Mouse (Mus musculus): Measurements from ENCODE around the gene Itga9. TPM values are rescaled to one million over a fixed set of nuclear protein-coding genes. Genes with fewer than 3 reads are reported as not detected.

Itga9 gene
- polyA plus RNA-seq, 1 experiment: 6.2 TPM

- TF ChIP-seq CTCF (IDR thresholded peaks at IDR 0.05; ENCODE audit: control insufficient read depth, insufficient read depth, insufficient replicate concordance, low read depth, low read length) (no peak), POLR2A (IDR thresholded peaks at IDR 0.05; ENCODE audit: control insufficient read depth, low read depth, low read length) (no peak)
- Histone ChIP-seq H3K27me3 (ENCODE audit: control insufficient read depth, insufficient read depth, low read length) (no peaks in the 10 kb centered on the region), H3K36me3 (ENCODE audit: control insufficient read depth, insufficient read depth, low read length) (no peaks in the 10 kb centered on the region), H3K27ac (ENCODE audit: control insufficient read depth, insufficient read depth, low read depth, low read length) (no peak overlapping the region), H3K4me1 (ENCODE audit: control insufficient read depth, insufficient read depth, low read length) (no peaks in the 10 kb centered on the region), H3K4me3 (ENCODE audit: control insufficient read depth, low read depth, low read length) (no peak overlapping the region)
Observed at GRCm38 (mm10) chr9:118784621-118785020, 178.1 kb downstream of the Itga9 start.

DNA sequence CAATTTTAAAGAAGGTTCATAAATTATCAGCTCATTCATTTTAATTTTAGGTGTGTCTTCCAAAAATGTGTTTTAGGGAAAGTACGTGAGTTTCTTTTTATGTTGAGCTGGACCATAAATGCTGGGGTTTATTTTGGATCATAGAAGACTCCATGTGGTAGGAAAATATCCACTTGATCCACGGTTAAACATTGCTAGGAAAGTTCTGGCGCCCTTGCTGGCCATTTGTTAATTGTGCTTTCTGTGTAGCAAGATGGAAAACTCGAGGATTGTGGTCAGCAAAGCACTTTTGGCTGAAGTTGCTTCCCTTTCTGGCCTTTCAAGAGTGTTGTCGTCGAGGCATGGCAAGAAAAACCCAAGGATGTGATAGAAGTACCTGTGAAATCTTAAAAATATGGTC is 179.3 kb downstream of the Itga9 start:
- Histone ChIP-seq H3K27ac (ENCODE audit: control insufficient read depth, insufficient read depth, low read depth, low read length) (no peak overlapping the region), H3K36me3 (ENCODE audit: control insufficient read depth, insufficient read depth, low read length) (no peaks in the 10 kb centered on the region)
- TF ChIP-seq CTCF (IDR thresholded peaks at IDR 0.05; ENCODE audit: control insufficient read depth, insufficient read depth, insufficient replicate concordance, low read depth, low read length): no peak
- TF ChIP-seq POLR2A (IDR thresholded peaks at IDR 0.05; ENCODE audit: control insufficient read depth, low read depth, low read length): no peak

DNA sequence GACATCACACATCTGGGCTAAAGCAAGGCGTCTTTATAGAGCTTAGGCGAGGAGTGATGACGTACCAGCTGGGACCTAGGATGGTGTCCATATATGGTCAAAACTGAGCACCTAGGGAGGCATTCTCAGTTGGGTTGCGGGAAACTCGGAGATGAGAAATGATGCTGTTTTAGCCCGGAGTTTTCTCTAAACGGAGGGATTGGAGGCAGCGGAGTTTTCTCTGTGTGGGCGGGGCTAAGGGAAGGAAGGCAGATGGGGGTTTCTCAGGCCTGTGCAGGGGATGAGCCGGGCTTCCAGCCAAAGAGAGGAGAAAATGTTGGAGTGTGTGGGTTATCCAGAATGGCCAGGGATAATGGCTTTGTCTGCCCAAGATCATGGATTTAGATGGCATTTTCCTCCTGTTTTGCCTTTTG is 182.4 kb downstream of the Itga9 start:
- no peak overlapping the region for H3K27ac ChIP-seq (ENCODE audit: control insufficient read depth, insufficient read depth, low read depth, low read length)
- peaks cover 6% of the 10 kb centered on the region for H3K4me1 ChIP-seq (ENCODE audit: control insufficient read depth, insufficient read depth, low read length)
- H3K36me3 ChIP-seq (ENCODE audit: control insufficient read depth, insufficient read depth, low read length): no peaks in the 10 kb centered on the region
- H3K4me3 ChIP-seq (ENCODE audit: control insufficient read depth, low read depth, low read length): peak overlapping the region; percentile 38
- TF ChIP-seq CTCF (IDR thresholded peaks at IDR 0.05; ENCODE audit: control insufficient read depth, insufficient read depth, insufficient replicate concordance, low read depth, low read length) (no peak), POLR2A (IDR thresholded peaks at IDR 0.05; ENCODE audit: control insufficient read depth, low read depth, low read length) (no peak)
- H3K27me3 ChIP-seq (ENCODE audit: control insufficient read depth, insufficient read depth, low read length): no peaks in the 10 kb centered on the region

More for the DNA sequence above, 179.3 kb downstream of the Itga9 start:
- Histone ChIP-seq H3K4me3 (ENCODE audit: control insufficient read depth, low read depth, low read length) (no peak overlapping the region), H3K27me3 (ENCODE audit: control insufficient read depth, insufficient read depth, low read length) (no peaks in the 10 kb centered on the region), H3K4me1 (ENCODE audit: control insufficient read depth, insufficient read depth, low read length) (no peaks in the 10 kb centered on the region)

GRCm38 (mm10) chr9:118791231-118791630 is 184.7 kb downstream of the Itga9 start:
- peaks cover 6% of the 10 kb centered on the region for H3K4me1 ChIP-seq (ENCODE audit: control insufficient read depth, insufficient read depth, low read length)
- no peak overlapping the region for H3K27ac ChIP-seq (ENCODE audit: control insufficient read depth, insufficient read depth, low read depth, low read length)
- no peak overlapping the region for H3K4me3 ChIP-seq (ENCODE audit: control insufficient read depth, low read depth, low read length)
- H3K27me3 ChIP-seq (ENCODE audit: control insufficient read depth, insufficient read depth, low read length): no peaks in the 10 kb centered on the region
- no peaks in the 10 kb centered on the region for H3K36me3 ChIP-seq (ENCODE audit: control insufficient read depth, insufficient read depth, low read length)
- TF ChIP-seq POLR2A (IDR thresholded peaks at IDR 0.05; ENCODE audit: control insufficient read depth, low read depth, low read length) (no peak), CTCF (IDR thresholded peaks at IDR 0.05; ENCODE audit: control insufficient read depth, insufficient read depth, insufficient replicate concordance, low read depth, low read length) (no peak)

DNA sequence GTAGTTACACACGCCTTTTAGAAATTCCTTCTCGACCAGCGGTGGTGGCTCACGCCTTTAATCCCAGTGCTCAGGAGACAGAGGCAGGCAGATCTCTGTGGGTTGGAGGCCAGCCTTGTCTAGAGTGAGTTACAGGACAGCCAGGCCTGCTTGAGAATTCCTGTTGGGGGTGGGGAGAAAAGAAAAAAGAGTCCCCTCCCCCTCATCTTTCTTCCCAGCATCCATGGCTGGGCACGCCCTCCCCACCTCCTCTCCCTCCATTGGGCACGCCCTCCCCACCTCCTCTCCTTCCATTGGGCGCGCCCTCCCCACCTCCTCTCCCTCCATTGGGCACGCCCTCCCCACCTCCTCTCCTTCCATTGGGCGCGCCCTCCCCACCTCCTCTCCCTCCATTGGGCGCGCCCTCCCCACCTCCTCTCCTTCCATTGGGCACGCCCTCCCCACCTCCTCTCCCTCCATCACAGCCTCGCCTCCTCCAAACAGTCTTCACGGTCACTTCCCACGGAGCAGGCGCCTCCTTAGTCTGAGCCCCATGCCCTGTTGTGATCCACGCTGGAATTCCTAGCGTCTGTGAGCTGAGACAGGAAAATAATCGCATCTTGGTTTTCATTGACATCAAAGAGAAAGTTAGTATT is 186.8 kb downstream of the Itga9 start:
- Histone ChIP-seq H3K27ac (ENCODE audit: control insufficient read depth, insufficient read depth, low read depth, low read length) (no peak overlapping the region), H3K4me1 (ENCODE audit: control insufficient read depth, insufficient read depth, low read length) (peaks cover 6% of the 10 kb centered on the region), H3K27me3 (ENCODE audit: control insufficient read depth, insufficient read depth, low read length) (no peaks in the 10 kb centered on the region), H3K36me3 (ENCODE audit: control insufficient read depth, insufficient read depth, low read length) (no peaks in the 10 kb centered on the region), H3K4me3 (ENCODE audit: control insufficient read depth, low read depth, low read length) (no peak overlapping the region)
- no peak for TF ChIP-seq CTCF (IDR thresholded peaks at IDR 0.05; ENCODE audit: control insufficient read depth, insufficient read depth, insufficient replicate concordance, low read depth, low read length)

- Histone ChIP-seq H3K36me3 (ENCODE audit: control insufficient read depth, insufficient read depth, low read length) (no peaks in the 10 kb centered on the region), H3K27ac (ENCODE audit: control insufficient read depth, insufficient read depth, low read depth, low read length) (no peak overlapping the region)
- TF ChIP-seq POLR2A (IDR thresholded peaks at IDR 0.05; ENCODE audit: control insufficient read depth, low read depth, low read length): no peak
- no peak for TF ChIP-seq CTCF (IDR thresholded peaks at IDR 0.05; ENCODE audit: control insufficient read depth, insufficient read depth, insufficient replicate concordance, low read depth, low read length)
Observed at GRCm38 (mm10) chr9:118794668-118795067, 188.2 kb downstream of the Itga9 start.

DNA sequence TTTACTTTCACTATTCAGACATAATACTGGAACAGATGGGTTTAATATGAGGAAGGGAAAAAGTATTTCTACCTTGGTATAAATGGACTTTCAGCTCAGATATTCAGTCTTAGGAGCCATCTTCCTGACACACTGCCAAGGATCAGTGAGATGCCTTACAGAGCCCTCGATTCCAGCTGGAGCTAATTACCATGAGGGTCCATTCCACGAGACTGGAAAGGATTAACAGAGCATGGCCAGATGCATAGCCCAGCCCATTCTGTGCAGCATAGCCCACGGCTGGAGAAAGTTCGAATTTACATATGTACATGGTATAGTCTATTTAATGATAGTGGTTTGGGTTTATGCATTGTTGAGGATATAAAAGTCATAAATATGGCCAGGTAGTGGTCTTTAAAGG is 188.8 kb downstream of the Itga9 start:
- TF ChIP-seq CTCF (IDR thresholded peaks at IDR 0.05; ENCODE audit: control insufficient read depth, insufficient read depth, insufficient replicate concordance, low read depth, low read length) (no peak), POLR2A (IDR thresholded peaks at IDR 0.05; ENCODE audit: control insufficient read depth, low read depth, low read length) (no peak)
- H3K27me3 ChIP-seq (ENCODE audit: control insufficient read depth, insufficient read depth, low read length): no peaks in the 10 kb centered on the region
- H3K36me3 ChIP-seq (ENCODE audit: control insufficient read depth, insufficient read depth, low read length): no peaks in the 10 kb centered on the region
- H3K4me3 ChIP-seq (ENCODE audit: control insufficient read depth, low read depth, low read length): no peak overlapping the region
- no peak overlapping the region for H3K27ac ChIP-seq (ENCODE audit: control insufficient read depth, insufficient read depth, low read depth, low read length)
- H3K4me1 ChIP-seq (ENCODE audit: control insufficient read depth, insufficient read depth, low read length): peaks cover 6% of the 10 kb centered on the region

More at GRCm38 (mm10) chr9:118794668-118795067, 188.2 kb downstream of the Itga9 start:
- Histone ChIP-seq H3K27me3 (ENCODE audit: control insufficient read depth, insufficient read depth, low read length) (no peaks in the 10 kb centered on the region), H3K4me1 (ENCODE audit: control insufficient read depth, insufficient read depth, low read length) (peaks cover 6% of the 10 kb centered on the region), H3K4me3 (ENCODE audit: control insufficient read depth, low read depth, low read length) (no peak overlapping the region)
